Mouse (Mus musculus): ENCODE results near the gene Tnfrsf18.

Tnfrsf18 gene

DNA sequence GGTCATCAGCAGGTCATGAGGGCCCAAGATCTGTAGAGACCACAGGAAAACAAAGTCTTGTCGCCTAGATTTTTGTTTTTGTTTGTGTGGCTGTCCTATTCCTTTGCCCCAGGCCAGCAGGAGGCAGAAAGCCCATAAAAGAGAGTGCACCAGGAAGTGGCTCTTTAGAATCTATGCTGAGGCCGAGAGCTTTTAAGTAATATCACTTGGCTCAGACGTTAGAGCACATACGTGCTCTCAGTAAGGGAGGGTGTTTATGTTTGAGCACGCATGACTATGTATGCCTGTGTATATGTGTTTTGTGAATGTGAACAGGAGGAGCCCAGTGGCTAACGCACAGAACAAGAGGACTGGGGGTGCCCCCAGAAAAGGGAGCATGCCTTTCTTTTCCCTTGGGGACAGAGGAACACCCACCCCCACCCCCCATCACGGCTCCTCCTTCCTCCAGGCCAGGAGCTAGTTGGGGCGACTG is 51.0 kb downstream of the Tnfrsf18 start:
- DNase-seq (ENCODE audit: low spot score in 2 of 2) = no peak

DNA sequence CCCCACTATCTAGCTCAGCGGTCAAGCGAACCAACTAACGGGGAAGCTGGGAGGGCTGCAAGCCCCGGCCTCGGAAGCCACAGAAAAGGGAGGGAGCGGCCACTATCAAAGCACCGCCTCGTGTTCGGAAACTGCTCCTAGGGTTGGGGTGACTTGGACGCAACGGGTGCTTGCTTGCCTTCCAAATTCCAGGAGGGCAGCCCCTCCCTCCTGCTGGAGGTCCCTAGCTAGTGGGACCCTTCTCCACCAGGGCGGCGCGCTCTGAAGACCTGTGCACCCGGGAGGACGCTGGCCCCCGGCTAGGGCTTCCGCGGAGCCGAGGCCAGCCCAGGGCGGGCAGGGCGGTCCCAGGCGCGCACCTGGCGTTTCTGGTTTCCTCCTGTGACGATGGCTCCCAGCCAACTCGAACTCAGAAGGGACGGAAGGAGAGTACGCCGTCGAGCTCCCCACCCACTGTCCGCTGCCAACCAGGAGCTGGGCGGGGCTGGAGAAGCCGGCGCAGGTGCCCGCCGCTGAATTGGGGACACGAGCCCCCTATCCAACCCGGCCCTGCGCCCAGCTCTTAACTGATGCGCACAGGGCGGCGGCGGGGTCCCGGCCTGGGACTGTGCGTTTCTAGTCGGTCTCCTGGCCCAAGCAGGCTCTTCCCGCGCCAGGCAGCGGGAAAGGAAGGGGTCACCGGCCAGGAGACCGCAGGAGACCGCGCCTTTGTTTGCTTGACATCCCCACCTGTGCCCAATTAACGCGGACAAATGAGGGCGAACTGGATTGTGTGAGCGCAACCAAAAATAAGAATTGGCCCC is 51.7 kb downstream of the Tnfrsf18 start:
- no peak for DNase-seq (ENCODE audit: low spot score in 2 of 2)

All from frontal cortex, postnatal 14 days (tissue).